Mouse (Mus musculus) thymus, adult 2 months (tissue): ENCODE measurements around the gene D430041D05Rik. TPM values are rescaled to one million over a fixed set of nuclear protein-coding genes. Genes with fewer than 3 reads are reported as not detected.

Experiments
- DNase-seq: peaks from one replicate; pipeline ENCODE4 v3.0.0; 2021
- H3K27ac ChIP-seq: fragments of 200-500 bp; 2 replicates; pipeline ENCODE4 v1.5.1; 2012; ENCODE audit warnings: low read length, control low read depth; ENCODE audit not compliant: control insufficient read depth, insufficient read depth
- H3K27me3 ChIP-seq: fragments of 200-500 bp; 2 replicates; pipeline ENCODE4 v1.6.1; 2012; ENCODE audit warnings: mild to moderate bottlenecking, low read length, moderate library complexity, mixed read lengths; ENCODE audit not compliant: control insufficient read depth, insufficient read depth
- H3K36me3 ChIP-seq: fragments of 200-500 bp; 2 replicates; pipeline ENCODE4 v1.6.1; 2012; ENCODE audit warnings: mild to moderate bottlenecking, low read length, moderate library complexity; ENCODE audit not compliant: control insufficient read depth, insufficient read depth
- H3K4me1 ChIP-seq: fragments of 200-500 bp; replicated peaks from 2 replicates; pipeline ENCODE4 v1.6.1; 2012; ENCODE audit warnings: low read length; ENCODE audit not compliant: control insufficient read depth, insufficient read depth
- H3K4me3 ChIP-seq: fragments of 200-500 bp; 2 replicates; pipeline ENCODE4 v1.5.1; 2012; ENCODE audit warnings: mild to moderate bottlenecking, low read length, control low read depth, moderate library complexity; ENCODE audit not compliant: control insufficient read depth, insufficient read depth
- CTCF ChIP-seq: fragments of 200-500 bp; IDR thresholded peaks from 2 replicates; pipeline ENCODE4 v1.5.1; 2012; ENCODE audit warnings: mild to moderate bottlenecking, control low read depth, low read length, moderate library complexity, borderline replicate concordance; ENCODE audit not compliant: control insufficient read depth, poor library complexity, insufficient read depth; ENCODE audit errors: extremely low read depth
- POLR2A ChIP-seq: fragments of 200-500 bp; IDR thresholded peaks from 2 replicates; pipeline ENCODE4 v1.6.1; 2012; ENCODE audit warnings: mild to moderate bottlenecking, low read length, control low read depth, moderate library complexity; ENCODE audit not compliant: control insufficient read depth, poor library complexity, insufficient read depth; ENCODE audit errors: extremely low read depth
- WGBS: fragments of 180-500 bp; shearing (Covaris S2); methylation state at CpG from one replicate; pipeline ENCODE4 v1.1.7; 2018; 5-methylcytosine and 5-hydroxymethylcytosine counted together
- polyA plus RNA-seq: library from polyadenylated mRNA; depleted of rRNA; stranded (reverse); fragments of >200 nt; gene quantifications from 2 replicates; pipeline ENCODE4 v1.2.3, GENCODE M21; 2012

The D430041D05Rik gene
- polyA plus RNA-seq, 1 experiment: 3.0 TPM

GRCm38 (mm10) chr2:104176166-104176978 lies 234.4 kb downstream of the D430041D05Rik start:
- TF ChIP-seq CTCF: no peak
- TF ChIP-seq POLR2A: no peak
- 70% methylated on average over 17 of the region's 17 CpGs for WGBS
- H3K4me3 ChIP-seq: no peak overlapping the region
- H3K27ac ChIP-seq: no peak overlapping the region
- no peaks in the 10 kb centered on the region for H3K36me3 ChIP-seq
- peaks cover 7% of the 10 kb centered on the region for H3K4me1 ChIP-seq
- no peaks in the 10 kb centered on the region for H3K27me3 ChIP-seq
- no peak for DNase-seq

- 94% methylated on average over 9 of the region's 9 CpGs for WGBS
- no peak for DNase-seq
These were observed 235.2 kb downstream of the D430041D05Rik start for GRCm38 (mm10) chr2:104175476-104176165.

GRCm38 (mm10) chr2:104173431-104173830 lies 237.4 kb downstream of the D430041D05Rik start:
- no peaks in the 10 kb centered on the region for H3K27me3 ChIP-seq
- TF ChIP-seq POLR2A (no peak), CTCF (no peak)
- H3K4me3 ChIP-seq: no peak overlapping the region
- H3K27ac ChIP-seq: no peak overlapping the region
- no peaks in the 10 kb centered on the region for H3K36me3 ChIP-seq
- WGBS: 94% methylated on average over 3 of the region's 3 CpGs
- no peak for DNase-seq
- peaks cover 7% of the 10 kb centered on the region for H3K4me1 ChIP-seq

More at GRCm38 (mm10) chr2:104175476-104176165, 235.2 kb downstream of the D430041D05Rik start:
- H3K27ac ChIP-seq: no peak overlapping the region
- no peak overlapping the region for H3K4me3 ChIP-seq
- TF ChIP-seq CTCF (no peak), POLR2A (no peak)
- no peaks in the 10 kb centered on the region for H3K36me3 ChIP-seq
- H3K4me1 ChIP-seq: peaks cover 7% of the 10 kb centered on the region
- no peaks in the 10 kb centered on the region for H3K27me3 ChIP-seq

DNA sequence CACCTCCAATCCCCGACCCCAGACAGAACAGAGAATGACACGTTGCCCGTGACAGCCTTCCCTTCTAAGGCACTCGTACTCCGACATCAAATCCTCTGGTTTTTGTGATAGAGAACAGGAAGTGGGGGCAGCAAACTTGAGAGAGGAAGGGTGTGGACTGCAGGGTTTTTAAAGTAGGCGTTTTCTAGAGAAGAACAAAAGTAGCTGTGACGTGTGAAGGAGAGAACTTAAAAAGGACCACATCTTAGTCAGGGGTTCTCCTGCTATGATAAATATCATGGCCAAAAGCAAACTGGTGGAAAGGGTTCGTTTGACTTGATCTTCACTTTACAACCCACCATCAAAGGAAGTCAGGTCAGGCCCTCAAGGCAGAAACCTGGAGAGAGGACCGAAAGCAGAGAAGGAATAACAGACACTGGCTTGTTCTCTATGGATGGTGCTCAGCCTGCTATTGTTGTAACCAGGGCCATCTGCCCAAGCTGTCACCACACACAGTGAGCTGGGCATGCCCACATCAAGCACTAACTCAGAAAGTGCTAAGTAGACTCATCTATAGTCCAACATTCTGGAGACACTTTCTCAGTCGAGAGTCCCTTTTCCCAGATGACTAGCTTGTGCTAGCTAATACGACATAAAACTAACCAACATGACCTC lies 238.0 kb downstream of the D430041D05Rik start:
- WGBS: 18% methylated on average over 11 of the region's 11 CpGs
- DNase-seq: peak; percentile 17
- H3K27ac ChIP-seq: no peak overlapping the region
- no peak overlapping the region for H3K4me3 ChIP-seq
- H3K36me3 ChIP-seq: no peaks in the 10 kb centered on the region
- peaks cover 7% of the 10 kb centered on the region for H3K4me1 ChIP-seq
- TF ChIP-seq POLR2A (no peak), CTCF (no peak)
- H3K27me3 ChIP-seq: no peaks in the 10 kb centered on the region

- H3K27me3 ChIP-seq: no peaks in the 10 kb centered on the region
- no peak overlapping the region for H3K4me3 ChIP-seq
- WGBS: 97% methylated on average over 17 of the region's 17 CpGs
- no peak overlapping the region for H3K27ac ChIP-seq
- no peak for TF ChIP-seq POLR2A
- TF ChIP-seq CTCF: no peak
- no peaks in the 10 kb centered on the region for H3K36me3 ChIP-seq
- H3K4me1 ChIP-seq: no peaks in the 10 kb centered on the region
- no peak for DNase-seq
These were observed 242.5 kb downstream of the D430041D05Rik start for GRCm38 (mm10) chr2:104168186-104168896.

GRCm38 (mm10) chr2:104167765-104168164 lies 243.0 kb downstream of the D430041D05Rik start:
- TF ChIP-seq POLR2A (no peak), CTCF (no peak)
- H3K36me3 ChIP-seq: no peaks in the 10 kb centered on the region
- no peaks in the 10 kb centered on the region for H3K4me1 ChIP-seq
- no peak overlapping the region for H3K4me3 ChIP-seq
- H3K27ac ChIP-seq: no peak overlapping the region
- 98% methylated on average over 23 of the region's 23 CpGs for WGBS
- DNase-seq: no peak
- H3K27me3 ChIP-seq: no peaks in the 10 kb centered on the region
